Mouse (Mus musculus) cerebellum, adult 18-20 months (tissue): ENCODE measurements at regions not wholly inside any gene's neighbourhood (a gene's known extent, or its start where the extent isn't known, plus 50 kb on each side); places are given as distances from the start of the nearest gene placed in this dataset.

Source experiments
- DNase-seq, 2 experiments: peaks; one replicate each; pipeline ENCODE4 v3.0.0; 2021

- no peak for DNase-seq
These were observed 103.5 kb downstream of the Ids start for GRCm38 (mm10) chrX:70261360-70261759.

- DNase-seq: no peak
These were observed 148.9 kb downstream of the Ids start for GRCm38 (mm10) chrX:70216011-70216410.

DNA sequence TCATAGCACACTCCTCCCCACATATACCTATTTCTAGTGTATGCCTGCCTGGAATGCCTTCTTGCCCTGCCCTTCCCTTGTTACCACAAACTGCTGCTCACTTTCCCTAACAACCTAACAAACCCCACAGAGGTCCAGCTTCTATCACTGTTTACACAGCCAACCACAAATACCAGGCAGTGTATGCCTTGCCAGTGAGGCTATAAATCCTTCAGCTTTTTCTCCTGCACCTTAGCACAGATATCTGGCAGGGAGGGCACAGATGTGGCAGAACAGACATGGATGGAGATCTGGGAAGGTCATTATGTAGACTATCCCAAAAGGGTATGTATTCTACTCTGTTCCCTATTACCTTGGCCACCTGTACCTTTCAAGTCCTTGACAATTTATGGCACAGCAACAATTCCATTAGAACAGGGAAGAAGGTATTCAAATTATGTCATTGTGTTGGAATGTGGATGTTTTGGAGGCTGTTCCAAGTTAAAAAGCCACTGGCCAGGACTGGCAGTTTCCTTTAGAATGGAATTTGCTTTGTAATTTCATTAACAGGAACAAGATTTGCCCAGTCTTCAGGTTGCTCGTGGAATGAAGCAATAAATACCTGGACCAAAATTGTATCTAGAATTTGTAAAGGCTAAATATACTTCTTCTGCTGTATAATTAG lies 180.3 kb downstream of the Ids start:
- DNase-seq: no peak

DNA sequence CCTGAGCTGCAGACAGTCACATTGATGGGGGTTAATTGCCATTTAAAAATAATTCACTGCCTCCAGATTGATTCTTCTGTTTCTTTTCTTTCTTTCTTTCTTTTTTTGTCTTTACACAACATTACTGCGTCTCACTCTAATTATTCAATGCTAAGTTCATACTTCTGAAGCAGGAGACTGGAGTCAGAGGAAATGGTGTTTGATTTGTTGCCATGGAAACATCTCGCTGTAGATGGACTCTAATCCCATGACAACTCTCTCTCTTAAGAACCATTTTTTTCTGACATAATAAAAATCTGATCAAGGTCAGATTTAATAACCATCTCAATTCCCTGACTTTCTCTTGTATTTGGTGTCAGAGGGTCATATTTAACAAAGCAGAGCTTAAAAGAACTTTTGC lies 195.1 kb downstream of the Ids start:
- DNase-seq: no peak

DNA sequence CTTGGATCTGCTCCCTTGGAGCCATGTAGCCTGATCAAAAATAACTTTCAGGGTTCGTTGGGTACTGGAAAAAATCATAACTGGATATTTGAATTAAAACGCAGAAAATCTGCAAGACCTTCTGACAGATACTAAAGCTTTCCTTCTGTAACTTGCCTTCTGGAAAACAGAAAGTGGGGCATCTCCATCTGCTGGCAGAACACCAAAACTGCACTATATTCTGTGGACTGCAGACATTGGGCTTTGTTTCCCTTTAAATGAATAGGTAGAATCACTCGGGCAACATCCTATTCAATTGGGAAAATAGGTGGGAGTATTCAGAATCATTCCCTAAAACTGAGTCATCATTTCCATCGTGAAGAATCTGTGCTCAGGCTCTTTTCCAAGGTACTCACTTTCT lies 203.9 kb downstream of the Ids start:
- DNase-seq: peak; percentile 10 to 12
